Mouse (Mus musculus) cerebellum, adult 2 months (tissue): ENCODE results near the gene Car1. TPM values are rescaled to one million over a fixed set of nuclear protein-coding genes. Genes with fewer than 3 reads are reported as not detected.
"Not testable (repeated sequence)": the region's sequence is repeated elsewhere in the genome, so short reads cannot be mapped to it uniquely, and the experiment has no call there.

Source experiments
- DNase-seq, 2 experiments: peaks; one replicate each; pipeline ENCODE4 v3.0.0; 2021
- H3K27ac ChIP-seq: fragments of 200-500 bp; 2 replicates; pipeline ENCODE4 v1.5.1; 2012; ENCODE audit warnings: low read length, control low read depth, inconsistent platforms; ENCODE audit not compliant: insufficient read depth
- H3K27me3 ChIP-seq: fragments of 200-500 bp; 2 replicates; pipeline ENCODE4 v1.6.1; 2012; ENCODE audit warnings: inconsistent platforms, mild to moderate bottlenecking, low read length, moderate library complexity; ENCODE audit not compliant: control insufficient read depth, insufficient read depth
- H3K4me1 ChIP-seq: fragments of 200-500 bp; 2 replicates; pipeline ENCODE4 v1.6.1; 2011; ENCODE audit warnings: low read length; ENCODE audit not compliant: control insufficient read depth, insufficient read depth
- H3K4me3 ChIP-seq: fragments of 200-500 bp; replicated peaks from 2 replicates; pipeline ENCODE3; 2011; ENCODE audit warnings: mild to moderate bottlenecking, low read depth, low read length, control low read depth; ENCODE audit not compliant: insufficient read depth
- CTCF ChIP-seq: fragments of 200-500 bp; IDR thresholded peaks from 2 replicates; pipeline ENCODE4 v1.5.1; 2011; ENCODE audit warnings: low read depth, mild to moderate bottlenecking, control low read depth, low read length, moderate library complexity, borderline replicate concordance; ENCODE audit not compliant: insufficient read depth
- POLR2A ChIP-seq: fragments of 200-500 bp; IDR thresholded peaks from 2 replicates; pipeline ENCODE4 v1.6.1; 2011; ENCODE audit warnings: low read length, control low read depth, borderline replicate concordance; ENCODE audit not compliant: insufficient read depth
- WGBS: fragments of 180-500 bp; shearing (Covaris S2); methylation state at CpG from one replicate; pipeline ENCODE4 v1.1.7; 2018; 5-methylcytosine and 5-hydroxymethylcytosine counted together
- polyA plus RNA-seq: library from polyadenylated mRNA; depleted of rRNA; stranded (reverse); fragments of >200 nt; gene quantifications from 2 replicates; pipeline ENCODE4 v1.2.3, GENCODE M21; 2012

Gene Car1
- polyA plus RNA-seq, 1 experiment, result not detected

- 26% methylated on average over 5 of the region's 5 CpGs for WGBS
- no peak overlapping the region for H3K4me3 ChIP-seq
- no peak for DNase-seq
- TF ChIP-seq CTCF, result no peak
- TF ChIP-seq POLR2A, result no peak
- no peak overlapping the region for H3K27ac ChIP-seq
- no peaks in the 10 kb centered on the region for H3K27me3 ChIP-seq
- H3K4me1 ChIP-seq, result no peaks in the 10 kb centered on the region
Observed at GRCm38 (mm10) chr3:14831219-14831835, 23.2 kb upstream of the Car1 start.

GRCm38 (mm10) chr3:14828896-14829295 lies 20.7 kb upstream of the Car1 start:
- no peaks in the 10 kb centered on the region for H3K27me3 ChIP-seq
- H3K27ac ChIP-seq, result no peak overlapping the region
- H3K4me1 ChIP-seq, result no peaks in the 10 kb centered on the region
- H3K4me3 ChIP-seq, result no peak overlapping the region
- DNase-seq, result no peak
- TF ChIP-seq CTCF, result no peak
- no peak for TF ChIP-seq POLR2A

GRCm38 (mm10) chr3:14819844-14820504 lies 11.8 kb upstream of the Car1 start:
- Histone ChIP-seq H3K4me1 (no peaks in the 10 kb centered on the region), H3K27ac (no peak overlapping the region), H3K4me3 (no peak overlapping the region), H3K27me3 (no peaks in the 10 kb centered on the region)
- WGBS, result 72% methylated on average over 1 of the region's 1 CpGs
- TF ChIP-seq POLR2A (no peak), CTCF (no peak)
- DNase-seq, result no peak

- not testable (repeated sequence) for DNase-seq, H3K27me3 ChIP-seq, H3K4me3 ChIP-seq, H3K4me1 ChIP-seq, H3K27ac ChIP-seq
- 72% methylated on average over 1 of the region's 1 CpGs for WGBS
Observed at GRCm38 (mm10) chr3:14815396-14815795, 7.2 kb upstream of the Car1 start.

- DNase-seq, result no peak
- H3K4me1 ChIP-seq, result no peaks in the 10 kb centered on the region
- no peak overlapping the region for H3K27ac ChIP-seq
- no peak overlapping the region for H3K4me3 ChIP-seq
- TF ChIP-seq CTCF (no peak), POLR2A (no peak)
- H3K27me3 ChIP-seq, result no peaks in the 10 kb centered on the region
Observed at GRCm38 (mm10) chr3:14806702-14807101, 1.5 kb downstream of the Car1 start.

GRCm38 (mm10) chr3:14805962-14806361 lies 2.2 kb downstream of the Car1 start:
- H3K27ac ChIP-seq, result no peak overlapping the region
- no peak for DNase-seq
- H3K4me1 ChIP-seq, result no peaks in the 10 kb centered on the region
- H3K27me3 ChIP-seq, result no peaks in the 10 kb centered on the region
- H3K4me3 ChIP-seq, result no peak overlapping the region
- no peak for TF ChIP-seq CTCF
- no peak for TF ChIP-seq POLR2A
- WGBS, result 92% methylated on average over 3 of the region's 3 CpGs

GRCm38 (mm10) chr3:14804906-14805305 lies 3.3 kb downstream of the Car1 start:
- Histone ChIP-seq H3K4me1 (no peaks in the 10 kb centered on the region), H3K27ac (no peak overlapping the region), H3K27me3 (no peaks in the 10 kb centered on the region), H3K4me3 (no peak overlapping the region)
- WGBS, result 86% methylated on average over 6 of the region's 6 CpGs
- DNase-seq, result no peak
- TF ChIP-seq CTCF, result no peak
- TF ChIP-seq POLR2A, result no peak

GRCm38 (mm10) chr3:14797069-14797468 lies 11.1 kb downstream of the Car1 start:
- H3K27ac ChIP-seq, result no peak overlapping the region
- H3K4me1 ChIP-seq, result no peaks in the 10 kb centered on the region
- TF ChIP-seq POLR2A (no peak), CTCF (no peak)
- 84% methylated on average over 3 of the region's 3 CpGs for WGBS
- H3K4me3 ChIP-seq, result no peak overlapping the region
- H3K27me3 ChIP-seq, result no peaks in the 10 kb centered on the region
- DNase-seq, result no peak
